Mouse (Mus musculus) erythroblast, adult 5-6 weeks (primary cell): ENCODE results near the gene Gpr152. TPM values are rescaled to one million over a fixed set of nuclear protein-coding genes. Genes with fewer than 3 reads are reported as not detected.
A peak's percentile ranks its signal among the peaks of the same experiment; 100 is the strongest.

Experiments
- ATAC-seq: replicated peaks from 2 replicates; pipeline ENCODE4 v1.8.0; 2016; ENCODE audit warnings: moderate number of reproducible peaks, mild to moderate bottlenecking, moderate TSS enrichment, inconsistent platforms; ENCODE audit not compliant: poor library complexity, low FRiP score, severe bottlenecking
- total RNA-seq, 2 experiments: library from RNA; stranded (forward) in 1 of 2; stranded (reverse) in 1 of 2; fragments of 150-400 nt in 1 of 2; fragments of 200-764, 138-1000 nt in 1 of 2; gene quantifications; 2 replicates each; pipeline versions ENCODE4 v1.2.3 to v1.2.4; 2015 to 2017; ENCODE audit warnings: low replicate concordance in 2 of 2

Gpr152 gene
- total RNA-seq, 2 experiments from 2014 or later: not detected

- ATAC-seq: peak; percentile 13; the same call in 1 of the 2 replicates
These were observed 52.8 kb downstream of the Gpr152 start for GRCm38 (mm10) chr19:4192251-4192985.

GRCm38 (mm10) chr19:4193129-4193528, 53.5 kb downstream of the Gpr152 start:
- no peak for ATAC-seq

- no peak for ATAC-seq
These were observed 54.6 kb downstream of the Gpr152 start for GRCm38 (mm10) chr19:4194021-4194724.

GRCm38 (mm10) chr19:4194776-4195650, 55.4 kb downstream of the Gpr152 start:
- no peak for ATAC-seq

Other genes with a start within 250 kb of the Gpr152 start
Only the 30 nearest of the 33 such genes appear.
- gene Unc93b1, start 204.6 kb upstream of the Gpr152 start, total RNA-seq (2015; ENCODE audit: low replicate concordance): 25.1 and 47.1 TPM in 2 replicates
- gene Unc93b1, start 204.6 kb upstream of the Gpr152 start, total RNA-seq (2017; ENCODE audit: low replicate concordance): 34.2 and 50.3 TPM in 2 replicates
- gene Aldh3b3, start 181.1 kb upstream of the Gpr152 start, total RNA-seq (2015; ENCODE audit: low replicate concordance): 1.7 TPM in 1 of 2 replicates, not detected in the other
- gene Aldh3b3, start 181.1 kb upstream of the Gpr152 start, total RNA-seq (2017; ENCODE audit: low replicate concordance): 4.9 TPM in 1 of 2 replicates, not detected in the other
- gene Aldh3b2, start 167.5 kb upstream of the Gpr152 start, total RNA-seq (2015; ENCODE audit: low replicate concordance): 0.63 TPM in 1 of 2 replicates, not detected in the other
- gene Aldh3b2, start 167.5 kb upstream of the Gpr152 start, total RNA-seq (2017; ENCODE audit: low replicate concordance): 1.8 and 1.9 TPM in 2 replicates
- gene Acy3, start 153.2 kb upstream of the Gpr152 start, total RNA-seq (2015; ENCODE audit: low replicate concordance): 1.5 TPM in 1 of 2 replicates, not detected in the other
- gene Acy3, start 153.2 kb upstream of the Gpr152 start, total RNA-seq (2017; ENCODE audit: low replicate concordance): 0.56 TPM in 1 of 2 replicates, not detected in the other
- gene Tbx10, start 147.0 kb upstream of the Gpr152 start, total RNA-seq (2015; ENCODE audit: low replicate concordance): not detected in 2 replicates
- not detected in 2 replicates for gene Tbx10, start 147.0 kb upstream of the Gpr152 start, total RNA-seq (2017; ENCODE audit: low replicate concordance)
- 2.7 TPM in 1 of 2 replicates, not detected in the other for gene Nudt8, start 139.2 kb upstream of the Gpr152 start, total RNA-seq (2015; ENCODE audit: low replicate concordance)
- 2.4 and 2.5 TPM in 2 replicates for gene Nudt8, start 139.2 kb upstream of the Gpr152 start, total RNA-seq (2017; ENCODE audit: low replicate concordance)
- 0.58 TPM in 1 of 2 replicates, not detected in the other for gene Gm49405, start 139.2 kb upstream of the Gpr152 start, total RNA-seq (2015; ENCODE audit: low replicate concordance)
- gene Gm49405, start 139.2 kb upstream of the Gpr152 start, total RNA-seq (2017; ENCODE audit: low replicate concordance): 0.42 TPM in 1 of 2 replicates, not detected in the other
- 0.38 TPM in 1 of 2 replicates, not detected in the other for gene Doc2g, start 136.5 kb upstream of the Gpr152 start, total RNA-seq (2015; ENCODE audit: low replicate concordance)
- not detected in 2 replicates for gene Doc2g, start 136.5 kb upstream of the Gpr152 start, total RNA-seq (2017; ENCODE audit: low replicate concordance)
- gene Ndufv1, start 127.0 kb upstream of the Gpr152 start, total RNA-seq (2015; ENCODE audit: low replicate concordance): 57.8 and 76.5 TPM in 2 replicates
- gene Ndufv1, start 127.0 kb upstream of the Gpr152 start, total RNA-seq (2017; ENCODE audit: low replicate concordance): 60.4 and 63.3 TPM in 2 replicates
- 79.2 and 134 TPM in 2 replicates for gene Gstp1, start 101.8 kb upstream of the Gpr152 start, total RNA-seq (2015; ENCODE audit: low replicate concordance)
- gene Gstp1, start 101.8 kb upstream of the Gpr152 start, total RNA-seq (2017; ENCODE audit: low replicate concordance): 15.5 and 40.6 TPM in 2 replicates
- not detected in 2 replicates for gene Gstp2, start 93.8 kb upstream of the Gpr152 start, total RNA-seq (2015; ENCODE audit: low replicate concordance)
- gene Gstp2, start 93.8 kb upstream of the Gpr152 start, total RNA-seq (2017; ENCODE audit: low replicate concordance): 1.4 and 2.1 TPM in 2 replicates
- gene Gstp3, start 80.2 kb upstream of the Gpr152 start, total RNA-seq (2015; ENCODE audit: low replicate concordance): 4.2 and 30.2 TPM in 2 replicates
- 8.4 and 11.1 TPM in 2 replicates for gene Gstp3, start 80.2 kb upstream of the Gpr152 start, total RNA-seq (2017; ENCODE audit: low replicate concordance)
- gene Cabp2, start 58.2 kb upstream of the Gpr152 start, total RNA-seq (2015; ENCODE audit: low replicate concordance): not detected in 2 replicates
- gene Cabp2, start 58.2 kb upstream of the Gpr152 start, total RNA-seq (2017; ENCODE audit: low replicate concordance): not detected in 2 replicates
- 51.9 and 92.4 TPM in 2 replicates for gene Cdk2ap2, start 42.6 kb upstream of the Gpr152 start, total RNA-seq (2015; ENCODE audit: low replicate concordance)
- 11.8 and 18.7 TPM in 2 replicates for gene Cdk2ap2, start 42.6 kb upstream of the Gpr152 start, total RNA-seq (2017; ENCODE audit: low replicate concordance)
- 20.1 and 32.7 TPM in 2 replicates for gene Pitpnm1, start 39.8 kb upstream of the Gpr152 start, total RNA-seq (2015; ENCODE audit: low replicate concordance)
- gene Pitpnm1, start 39.8 kb upstream of the Gpr152 start, total RNA-seq (2017; ENCODE audit: low replicate concordance): 17.0 and 19.7 TPM in 2 replicates
- gene Aip, start 13.9 kb upstream of the Gpr152 start, total RNA-seq (2015; ENCODE audit: low replicate concordance): 35.7 and 52.1 TPM in 2 replicates
- 20.9 and 49.9 TPM in 2 replicates for gene Aip, start 13.9 kb upstream of the Gpr152 start, total RNA-seq (2017; ENCODE audit: low replicate concordance)
- gene Cabp4, start 4.2 kb downstream of the Gpr152 start, total RNA-seq (2015; ENCODE audit: low replicate concordance): not detected in 2 replicates
- 0.43 TPM in 1 of 2 replicates, not detected in the other for gene Cabp4, start 4.2 kb downstream of the Gpr152 start, total RNA-seq (2017; ENCODE audit: low replicate concordance)
- gene Coro1b, start 8.8 kb downstream of the Gpr152 start, total RNA-seq (2015; ENCODE audit: low replicate concordance): 55.8 and 69.6 TPM in 2 replicates
- 19.1 and 22.6 TPM in 2 replicates for gene Coro1b, start 8.8 kb downstream of the Gpr152 start, total RNA-seq (2017; ENCODE audit: low replicate concordance)
- gene Ptprcap, start 13.8 kb downstream of the Gpr152 start, total RNA-seq (2015; ENCODE audit: low replicate concordance): 22.9 and 36.6 TPM in 2 replicates
- 7.7 and 8.3 TPM in 2 replicates for gene Ptprcap, start 13.8 kb downstream of the Gpr152 start, total RNA-seq (2017; ENCODE audit: low replicate concordance)
- gene Rps6kb2, start 23.6 kb downstream of the Gpr152 start, total RNA-seq (2015; ENCODE audit: low replicate concordance): 7.1 and 25.3 TPM in 2 replicates
- gene Rps6kb2, start 23.6 kb downstream of the Gpr152 start, total RNA-seq (2017; ENCODE audit: low replicate concordance): 23.9 and 27.2 TPM in 2 replicates
- gene Carns1, start 35.7 kb downstream of the Gpr152 start, total RNA-seq (2015; ENCODE audit: low replicate concordance): 0.84 and 6.5 TPM in 2 replicates
- 0.60 and 0.70 TPM in 2 replicates for gene Carns1, start 35.7 kb downstream of the Gpr152 start, total RNA-seq (2017; ENCODE audit: low replicate concordance)
- gene Tbc1d10c, start 51.5 kb downstream of the Gpr152 start, total RNA-seq (2015; ENCODE audit: low replicate concordance): 8.8 and 25.7 TPM in 2 replicates
- 5.8 and 11.3 TPM in 2 replicates for gene Tbc1d10c, start 51.5 kb downstream of the Gpr152 start, total RNA-seq (2017; ENCODE audit: low replicate concordance)
- gene Ppp1ca, start 52.3 kb downstream of the Gpr152 start, total RNA-seq (2015; ENCODE audit: low replicate concordance): 100 and 139 TPM in 2 replicates
- gene Ppp1ca, start 52.3 kb downstream of the Gpr152 start, total RNA-seq (2017; ENCODE audit: low replicate concordance): 131 and 151 TPM in 2 replicates
- 12.7 and 23.2 TPM in 2 replicates for gene Rad9a, start 61.9 kb downstream of the Gpr152 start, total RNA-seq (2015; ENCODE audit: low replicate concordance)
- 9.1 and 15.7 TPM in 2 replicates for gene Rad9a, start 61.9 kb downstream of the Gpr152 start, total RNA-seq (2017; ENCODE audit: low replicate concordance)
- 0.38 TPM in 1 of 2 replicates, not detected in the other for gene Clcf1, start 74.5 kb downstream of the Gpr152 start, total RNA-seq (2015; ENCODE audit: low replicate concordance)
- gene Clcf1, start 74.5 kb downstream of the Gpr152 start, total RNA-seq (2017; ENCODE audit: low replicate concordance): not detected in 2 replicates
- not detected in 2 replicates for gene AC109138.7, start 74.6 kb downstream of the Gpr152 start, total RNA-seq (2015; ENCODE audit: low replicate concordance)
- gene AC109138.7, start 74.6 kb downstream of the Gpr152 start, total RNA-seq (2017; ENCODE audit: low replicate concordance): not detected in 2 replicates
- 23.6 and 25.4 TPM in 2 replicates for gene Pold4, start 92.1 kb downstream of the Gpr152 start, total RNA-seq (2015; ENCODE audit: low replicate concordance)
- 8.8 and 30.3 TPM in 2 replicates for gene Pold4, start 92.1 kb downstream of the Gpr152 start, total RNA-seq (2017; ENCODE audit: low replicate concordance)
- 0.42 and 3.8 TPM in 2 replicates for gene Ssh3, start 129.4 kb downstream of the Gpr152 start, total RNA-seq (2015; ENCODE audit: low replicate concordance)
- gene Ssh3, start 129.4 kb downstream of the Gpr152 start, total RNA-seq (2017; ENCODE audit: low replicate concordance): 3.0 and 3.2 TPM in 2 replicates
- gene Ankrd13d, start 143.3 kb downstream of the Gpr152 start, total RNA-seq (2015; ENCODE audit: low replicate concordance): 0.63 TPM in 1 of 2 replicates, not detected in the other
- 0.84 TPM in 1 of 2 replicates, not detected in the other for gene Ankrd13d, start 143.3 kb downstream of the Gpr152 start, total RNA-seq (2017; ENCODE audit: low replicate concordance)
- 63.4 and 93.2 TPM in 2 replicates for gene Grk2, start 166.4 kb downstream of the Gpr152 start, total RNA-seq (2015; ENCODE audit: low replicate concordance)
- 40.1 and 60.1 TPM in 2 replicates for gene Grk2, start 166.4 kb downstream of the Gpr152 start, total RNA-seq (2017; ENCODE audit: low replicate concordance)